Mouse (Mus musculus) CH12.LX (cell line): ENCODE data around the gene Gm13279.
"Not testable (repeated sequence)": the region's sequence is repeated elsewhere in the genome, so short reads cannot be mapped to it uniquely, and the experiment has no call there.

Source experiments
- CHD2 ChIP-seq: IDR thresholded peaks from 2 replicates; pipeline ENCODE4 v1.6.1; 2011; ENCODE audit warnings: low read length, improper control_type of control experiment
- CTCF ChIP-seq, 2 experiments: IDR thresholded peaks in 1 of 2; conservative IDR thresholded peaks in 1 of 2; 2 replicates each; pipeline ENCODE4 v1.5.1; 2011 to 2012; ENCODE audit warnings: low read depth in 2 of 2, low read length in 2 of 2, improper control_type of control experiment in 1 of 2, inconsistent platforms in 1 of 2, mild to moderate bottlenecking in 1 of 2, moderate library complexity in 1 of 2
- EP300 ChIP-seq: IDR thresholded peaks from 2 replicates; pipeline ENCODE4 v1.6.1; 2011; ENCODE audit warnings: low read length, improper control_type of control experiment
- ETS1 ChIP-seq: conservative IDR thresholded peaks from 2 replicates; pipeline ENCODE4 v1.6.1; 2012; ENCODE audit warnings: low read depth, mild to moderate bottlenecking, inconsistent platforms, low read length, improper control_type of control experiment, moderate library complexity
- GABPA ChIP-seq: IDR thresholded peaks from 2 replicates; pipeline ENCODE4 v1.6.1; 2012; ENCODE audit warnings: low read depth, low read length, improper control_type of control experiment, inconsistent platforms; ENCODE audit not compliant: insufficient replicate concordance
- JUN ChIP-seq: IDR thresholded peaks from 2 replicates; pipeline ENCODE4 v1.6.1; 2011; ENCODE audit warnings: low read depth, mild to moderate bottlenecking, low read length, improper control_type of control experiment, moderate library complexity; ENCODE audit not compliant: insufficient read depth
- JUND ChIP-seq: conservative IDR thresholded peaks from 2 replicates; pipeline ENCODE4 v1.6.1; 2011; ENCODE audit warnings: low read depth, low read length, improper control_type of control experiment
- MAX ChIP-seq: IDR thresholded peaks from 2 replicates; pipeline ENCODE4 v1.6.1; 2011; ENCODE audit warnings: low read length, improper control_type of control experiment
- MAZ ChIP-seq: IDR thresholded peaks from 2 replicates; pipeline ENCODE4 v1.6.1; 2012; ENCODE audit warnings: low read depth, mild to moderate bottlenecking, inconsistent platforms, low read length, improper control_type of control experiment, moderate library complexity
- MXI1 ChIP-seq: IDR thresholded peaks from 2 replicates; pipeline ENCODE4 v1.6.1; 2011; ENCODE audit warnings: mild to moderate bottlenecking, low read depth, low read length, improper control_type of control experiment
- POLR2A ChIP-seq: IDR thresholded peaks from 2 replicates; pipeline ENCODE4 v1.6.1; 2011; ENCODE audit warnings: low read depth, mild to moderate bottlenecking, improper control_type of control experiment, low read length
- SMC3 ChIP-seq: IDR thresholded peaks from 2 replicates; pipeline ENCODE4 v1.6.1; 2011; ENCODE audit warnings: low read depth, low read length, improper control_type of control experiment
- USF1 ChIP-seq: IDR thresholded peaks from 2 replicates; pipeline ENCODE4 v1.6.1; 2014; ENCODE audit warnings: low read depth, mild to moderate bottlenecking, inconsistent platforms, low read length, improper control_type of control experiment
- ZC3H11A ChIP-seq: IDR thresholded peaks from 2 replicates; pipeline ENCODE4 v1.6.1; 2012; ENCODE audit warnings: low read depth, mild to moderate bottlenecking, inconsistent platforms, low read length, improper control_type of control experiment

- TF ChIP-seq MAX; CTCF (conservative IDR thresholded peaks at IDR 0.05 in 1 of 2, IDR thresholded peaks at IDR 0.05 in 1 of 2; ENCODE audit: low read depth in 2 of 2, low read length in 2 of 2); ZC3H11A; POLR2A; SMC3; JUN; ETS1; MAZ; CHD2; USF1; EP300; JUND; MXI1; GABPA: not testable (repeated sequence)
Observed at GRCm38 (mm10) chr4:88758751-88759150, 38.4 kb upstream of the Gm13279 start.
